Mouse (Mus musculus): ENCODE measurements at regions not wholly inside any gene's neighbourhood (a gene's known extent, or its start where the extent isn't known, plus 50 kb on each side); places are given as distances from the start of the nearest gene placed in this dataset.

GRCm38 (mm10) chr7:69398299-69398698 is 649.3 kb upstream of the Arrdc4 start:
- DNase-seq = peak; percentile 60

DNA sequence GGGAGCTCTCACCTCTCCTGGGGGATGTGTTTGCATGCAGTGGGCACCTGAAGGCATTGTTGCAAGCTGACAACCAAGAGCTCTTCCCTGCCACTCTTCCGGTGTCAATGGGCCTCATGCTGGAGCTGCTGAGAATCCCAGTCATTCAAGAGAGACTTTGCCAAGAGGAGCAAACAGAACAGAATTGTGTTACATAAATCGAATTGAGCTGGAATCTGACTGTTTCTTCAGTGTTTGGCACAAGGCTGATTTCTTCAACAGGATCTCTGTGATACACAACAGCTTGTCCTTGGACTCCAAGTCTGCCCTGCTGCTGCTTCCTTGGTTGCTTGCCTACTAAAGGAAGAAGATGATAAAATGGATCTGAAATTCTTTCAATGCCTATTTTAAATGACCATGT is 647.8 kb upstream of the Arrdc4 start:
- DNase-seq = no peak

Data from retina, postnatal 1 day (tissue).